Mouse (Mus musculus): ENCODE results near the gene Stat5a.

Stat5a gene

GRCm38 (mm10) chr11:100896078-100896477 is 36.9 kb downstream of the Stat5a start:
- in situ Hi-C loops (cut with MseI, MboI): no loop called here

- in situ Hi-C loops (cut with MseI, MboI): no loop called here
These were observed 38.4 kb downstream of the Stat5a start for GRCm38 (mm10) chr11:100897294-100898231.

GRCm38 (mm10) chr11:100898441-100899199 is 39.5 kb downstream of the Stat5a start:
- in situ Hi-C loops (cut with MseI, MboI): no loop called here

GRCm38 (mm10) chr11:100904580-100905351 is 45.6 kb downstream of the Stat5a start:
- in situ Hi-C loops (cut with MseI, MboI): no loop called here

GRCm38 (mm10) chr11:100905929-100906328 is 46.8 kb downstream of the Stat5a start:
- in situ Hi-C loops (cut with MseI, MboI): no loop called here

GRCm38 (mm10) chr11:100906885-100907284 is 47.7 kb downstream of the Stat5a start:
- in situ Hi-C loops (cut with MseI, MboI): no loop called here

DNA sequence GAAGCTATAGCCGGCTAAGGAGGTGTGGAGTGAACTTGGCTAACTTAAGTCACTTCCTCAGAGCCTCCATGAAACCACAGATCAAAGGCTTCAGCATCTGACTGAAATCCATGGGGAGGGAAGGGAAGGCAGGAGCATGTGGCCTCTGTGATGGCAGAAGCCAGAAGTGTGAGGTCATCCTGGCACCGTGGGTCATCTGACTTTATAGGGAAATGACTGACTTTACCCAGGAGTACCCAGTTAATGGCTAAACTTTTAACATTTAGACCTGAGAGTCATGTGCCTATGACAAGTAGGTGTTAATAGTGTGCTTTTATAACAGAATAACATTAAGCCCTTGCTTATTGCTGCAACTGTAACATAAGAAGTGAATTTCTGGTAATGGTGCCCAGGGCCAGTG is 49.0 kb downstream of the Stat5a start:
- in situ Hi-C loops (cut with MseI, MboI): no loop called here

DNA sequence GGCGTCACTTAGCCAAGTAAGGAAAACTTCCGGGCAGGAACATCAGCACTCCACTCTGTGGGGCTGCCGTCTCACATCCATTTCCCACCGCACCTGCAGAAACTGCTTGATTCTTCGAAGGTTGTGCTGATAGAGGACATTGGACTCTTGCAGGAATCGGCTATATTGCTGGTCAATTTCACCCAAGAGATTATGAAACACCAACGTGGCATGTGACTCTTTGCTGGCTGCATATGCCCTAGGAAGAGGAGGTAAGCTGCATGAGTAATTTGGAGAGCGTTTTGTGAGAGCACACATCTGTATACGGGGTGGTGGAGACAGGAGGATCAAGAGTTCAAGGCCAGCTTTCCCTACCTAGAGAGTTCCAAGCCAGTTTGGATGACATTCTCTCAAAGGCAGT is 49.4 kb downstream of the Stat5a start:
- in situ Hi-C loops (cut with MseI, MboI): no loop called here

DNA sequence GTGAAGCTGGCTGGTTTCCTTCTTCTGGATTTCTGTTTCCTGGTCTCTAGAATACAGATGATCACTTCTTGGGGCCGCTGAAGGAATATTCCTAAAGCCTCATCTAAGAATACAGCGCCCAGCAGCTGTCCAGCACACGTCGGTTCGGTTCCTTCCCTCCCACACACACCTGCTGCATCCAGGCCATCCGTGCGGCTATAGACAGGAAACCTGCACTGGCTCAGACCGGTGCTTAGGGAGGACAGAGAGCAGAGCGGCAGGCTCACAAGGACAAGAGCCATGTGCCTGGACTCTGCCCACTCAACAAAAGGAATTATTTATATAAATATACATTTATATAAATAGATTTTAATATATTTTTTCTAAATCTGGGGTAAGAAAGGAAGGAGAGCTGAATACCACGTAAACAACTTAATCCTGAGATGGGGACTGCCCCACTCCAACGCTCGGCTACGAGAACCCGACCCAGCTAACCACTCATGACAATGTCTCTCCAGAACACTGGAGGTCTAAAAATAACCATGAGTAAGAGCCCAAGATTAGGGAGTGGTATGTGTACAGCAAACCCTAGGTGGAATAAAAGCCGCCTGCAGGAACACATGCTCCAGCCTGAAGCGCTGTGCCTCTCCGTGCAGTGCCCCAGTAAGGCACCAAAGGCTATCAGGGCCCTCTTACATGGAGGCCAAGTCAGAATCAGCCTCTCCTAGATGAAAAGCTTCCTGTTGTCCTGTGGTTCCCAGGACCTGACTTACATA is 53.4 kb downstream of the Stat5a start:
- in situ Hi-C loops (cut with MseI, MboI): no loop called here

- in situ Hi-C loops (cut with MseI, MboI): no loop called here
These were observed 55.3 kb downstream of the Stat5a start for GRCm38 (mm10) chr11:100914415-100914814.

GRCm38 (mm10) chr11:100915063-100915462 is 55.9 kb downstream of the Stat5a start:
- in situ Hi-C loops (cut with MseI, MboI): no loop called here

GRCm38 (mm10) chr11:100916432-100916971 is 57.4 kb downstream of the Stat5a start:
- in situ Hi-C loops (cut with MseI, MboI): no loop called here

DNA sequence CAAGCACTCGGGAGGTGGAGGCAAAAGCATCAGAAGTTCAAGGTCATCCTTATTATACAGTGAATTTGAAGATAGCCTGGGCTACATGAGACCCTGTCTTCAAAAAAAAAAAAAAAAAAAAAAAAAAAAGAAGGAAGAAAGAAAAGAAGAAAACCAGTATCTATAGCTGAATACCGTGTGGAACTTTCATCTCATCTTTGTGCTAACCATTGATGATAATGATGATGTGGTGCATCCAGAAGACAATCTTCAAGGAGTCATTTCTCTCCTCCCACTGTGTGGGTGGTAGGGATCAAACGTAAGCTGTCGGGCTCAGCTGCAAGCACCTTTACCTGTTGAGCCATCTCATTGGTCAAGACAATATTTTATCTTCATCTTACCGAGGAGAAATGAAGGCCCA is 58.9 kb downstream of the Stat5a start:
- in situ Hi-C loops (cut with MseI, MboI): no loop called here

- in situ Hi-C loops (cut with MseI, MboI): no loop called here
These were observed 61.9 kb downstream of the Stat5a start for GRCm38 (mm10) chr11:100920887-100921624.

DNA sequence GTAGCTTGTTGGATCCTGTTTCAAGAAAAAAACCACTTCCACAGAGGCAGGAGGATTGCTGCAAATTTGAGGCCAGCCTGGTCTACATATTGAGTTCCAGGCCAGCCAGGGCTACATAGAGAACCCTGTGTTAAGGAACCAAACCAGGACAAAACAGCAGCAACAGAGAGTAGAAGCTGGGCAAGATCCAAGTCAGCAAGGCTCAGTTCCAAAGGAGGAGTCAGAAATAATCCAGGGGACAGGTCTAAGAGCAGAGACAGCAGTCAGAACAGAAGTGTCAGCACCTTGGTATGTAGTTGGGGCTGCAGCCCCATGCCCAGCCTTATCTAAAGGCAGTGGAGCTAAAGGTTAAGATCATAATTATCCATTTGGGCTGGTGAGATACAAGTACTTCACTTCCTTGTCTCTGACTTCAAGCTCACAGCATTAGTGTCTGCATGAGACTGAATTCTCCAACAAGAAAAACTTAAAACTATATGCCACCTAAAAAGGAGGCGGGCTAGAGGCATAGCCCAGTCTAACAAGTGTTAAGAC is 65.3 kb downstream of the Stat5a start:
- in situ Hi-C loops (cut with MseI, MboI): no loop called here

- in situ Hi-C loops (cut with MseI, MboI): no loop called here
These were observed 68.2 kb downstream of the Stat5a start for GRCm38 (mm10) chr11:100927386-100927785.

GRCm38 (mm10) chr11:100930611-100931010 is 71.5 kb downstream of the Stat5a start:
- in situ Hi-C loops (cut with MseI, MboI): no loop called here

DNA sequence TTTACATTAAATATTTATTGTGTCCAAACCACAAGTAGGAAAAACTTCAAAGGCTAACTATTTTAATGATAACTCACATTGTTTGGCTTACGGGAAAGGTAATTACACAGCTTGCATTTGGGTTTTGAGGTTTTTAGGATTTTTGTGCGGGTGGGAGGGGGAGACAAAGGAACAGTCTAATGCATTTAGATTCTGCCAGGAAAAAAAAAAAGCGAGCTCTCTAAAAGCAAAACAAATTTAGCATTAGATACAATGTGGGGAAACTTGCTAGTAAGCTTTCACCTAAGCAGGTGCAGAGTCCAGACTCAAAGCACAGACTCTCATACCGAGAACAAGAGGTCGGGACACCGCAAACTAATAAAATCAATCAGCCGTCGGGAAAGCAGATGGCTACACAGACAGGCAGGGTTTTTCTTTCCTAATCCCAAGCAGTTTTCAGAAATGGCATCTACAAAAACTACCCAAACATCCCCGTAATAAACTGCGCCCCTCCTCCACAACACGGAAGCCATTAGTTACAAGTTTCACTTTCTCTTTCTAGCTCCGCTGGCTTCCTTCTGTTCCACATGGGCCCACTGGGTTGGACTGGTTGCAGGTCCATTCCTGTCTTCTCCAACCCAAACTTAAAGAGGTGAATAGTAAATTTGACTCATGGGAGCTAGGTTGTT is 72.2 kb downstream of the Stat5a start:
- in situ Hi-C loops (cut with MseI, MboI): no loop called here
